Mouse (Mus musculus): ENCODE data around the gene Olfr550. TPM values are rescaled to one million over a fixed set of nuclear protein-coding genes. Genes with fewer than 3 reads are reported as not detected.

The Olfr550 gene
- not detected in 2 replicates for polyA plus RNA-seq (2015; fragmentation: Nextera tagmentation; extraction: Ambion mirVana)

DNA sequence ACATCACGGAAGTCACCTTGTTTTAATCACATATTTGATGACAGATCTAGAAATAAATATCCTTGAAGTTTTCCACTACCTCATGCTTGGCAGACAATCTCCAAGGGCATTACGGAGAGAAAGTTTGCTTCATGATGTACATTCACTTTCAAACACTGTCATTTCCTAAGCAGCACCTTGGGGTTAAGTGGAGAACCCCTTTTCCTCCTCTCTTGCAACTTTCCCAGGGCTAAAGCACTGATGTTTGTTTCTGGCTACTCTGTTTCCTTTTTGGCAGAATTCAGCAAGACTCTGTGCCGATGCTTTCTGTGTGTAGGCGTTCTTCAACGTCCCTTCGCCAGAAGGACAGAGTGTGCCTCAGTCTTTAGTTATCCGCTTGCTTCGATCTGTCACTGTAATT is at the start of gene Olfr550:
Olfr550 (plus strand) TSS at position 301 of the 400 bp plus-strand sequence.
- no peaks in the 10 kb centered on the region for H3K36me3 ChIP-seq
- no peaks in the 10 kb centered on the region for H3K9me3 ChIP-seq
- H3K9ac ChIP-seq (replicated peaks) = no peak within 1 kb of the TSS
- H3K27ac ChIP-seq (replicated peaks) = no peak within 1 kb of the TSS
- H3K4me3 ChIP-seq = no peak within 1 kb of the TSS
- no peaks in the 10 kb centered on the region for H3K27me3 ChIP-seq
- ATAC-seq (replicated peaks) = no peak
- H3K4me2 ChIP-seq (replicated peaks) = no peak within 1 kb of the TSS
- H3K4me1 ChIP-seq = no peaks in the 10 kb centered on the region
- 92% methylated on average over 8 of the region's 8 CpGs for WGBS

DNA sequence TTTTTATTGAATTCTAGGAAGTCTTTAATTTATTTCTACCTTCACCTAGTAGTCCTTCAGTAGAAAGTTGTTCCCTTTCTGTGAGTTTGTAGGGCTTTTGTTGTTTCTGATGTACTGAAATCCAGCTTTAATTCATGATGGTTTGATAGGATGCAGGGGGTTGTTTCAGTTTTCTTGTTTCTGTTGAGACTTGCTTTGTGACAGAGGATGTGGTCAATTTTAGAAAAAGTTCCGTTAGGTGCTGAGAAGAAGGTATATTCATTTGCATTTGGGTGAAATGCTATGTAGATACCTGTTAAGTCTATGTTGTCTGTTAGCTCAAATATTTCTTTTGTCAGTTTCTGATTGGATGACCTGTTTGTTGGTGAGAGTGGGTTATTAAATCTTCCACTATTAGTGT is 42.2 kb upstream of the Olfr550 start:
- Histone ChIP-seq H3K27me3 (no peaks in the 10 kb centered on the region), H3K36me3 (no peaks in the 10 kb centered on the region), H3K9me3 (no peaks in the 10 kb centered on the region), H3K4me1 (no peaks in the 10 kb centered on the region), H3K27ac (replicated peaks) (no peak overlapping the region), H3K4me3 (no peak overlapping the region), H3K9ac (replicated peaks) (no peak overlapping the region), H3K4me2 (replicated peaks) (no peak overlapping the region)
- no peak for ATAC-seq (replicated peaks)
- WGBS = 88% methylated on average over 1 of the region's 1 CpGs

DNA sequence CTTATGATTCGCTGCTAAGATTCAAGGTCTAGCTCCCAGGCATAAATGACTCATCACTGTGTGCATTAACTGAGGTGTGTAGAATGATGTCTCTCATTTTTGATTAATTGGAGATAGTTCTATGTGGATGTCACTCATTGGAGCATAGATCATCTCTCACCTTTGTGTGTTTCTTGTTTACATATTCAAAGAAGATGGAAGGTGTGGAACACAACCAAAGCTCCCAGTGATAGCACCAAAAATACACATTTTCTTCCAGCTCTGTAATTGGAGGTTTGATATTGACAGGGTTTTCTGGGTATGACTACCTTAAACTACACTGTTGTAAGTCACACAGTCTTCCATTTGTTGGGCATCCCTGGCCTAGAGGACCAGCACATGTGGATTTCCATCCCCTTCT is 36.8 kb upstream of the Olfr550 start, which contains the start of gene Olfr547:
Olfr547 (plus strand) TSS at position 301 of the 400 bp plus-strand sequence.
- no peak within 1 kb of the TSS for H3K27ac ChIP-seq (replicated peaks)
- 71% methylated on average over 1 of the region's 1 CpGs for WGBS
- H3K27me3 ChIP-seq = no peaks in the 10 kb centered on the region
- no peaks in the 10 kb centered on the region for H3K36me3 ChIP-seq
- H3K4me1 ChIP-seq = no peaks in the 10 kb centered on the region
- H3K4me3 ChIP-seq = no peak within 1 kb of the TSS
- no peaks in the 10 kb centered on the region for H3K9me3 ChIP-seq
- H3K4me2 ChIP-seq (replicated peaks) = no peak within 1 kb of the TSS
- H3K9ac ChIP-seq (replicated peaks) = no peak within 1 kb of the TSS
- no peak for ATAC-seq (replicated peaks)

DNA sequence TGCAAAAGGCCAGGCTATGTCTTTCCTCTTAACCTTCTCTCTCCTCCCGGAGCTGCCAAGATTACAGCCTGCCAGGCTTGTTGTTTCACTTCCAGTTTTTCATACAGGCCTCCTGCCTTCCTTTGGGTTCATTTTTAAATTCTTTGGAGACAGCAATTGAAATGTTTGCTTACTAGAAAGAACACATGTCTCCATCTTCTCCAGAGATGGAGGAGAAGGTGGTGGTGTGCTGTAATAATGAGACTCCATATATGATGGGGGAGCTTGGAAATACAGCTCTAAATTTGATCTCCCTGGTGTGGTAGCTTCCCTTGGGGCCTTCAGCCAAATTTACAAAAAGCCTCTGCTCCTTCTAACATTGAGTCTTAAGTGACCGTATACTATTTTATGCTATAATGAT is 30.6 kb upstream of the Olfr550 start, which contains the start of gene Olfr548-ps1:
Olfr548-ps1 (plus strand) TSS at position 301 of the 400 bp plus-strand sequence.
- no peaks in the 10 kb centered on the region for H3K4me1 ChIP-seq

DNA sequence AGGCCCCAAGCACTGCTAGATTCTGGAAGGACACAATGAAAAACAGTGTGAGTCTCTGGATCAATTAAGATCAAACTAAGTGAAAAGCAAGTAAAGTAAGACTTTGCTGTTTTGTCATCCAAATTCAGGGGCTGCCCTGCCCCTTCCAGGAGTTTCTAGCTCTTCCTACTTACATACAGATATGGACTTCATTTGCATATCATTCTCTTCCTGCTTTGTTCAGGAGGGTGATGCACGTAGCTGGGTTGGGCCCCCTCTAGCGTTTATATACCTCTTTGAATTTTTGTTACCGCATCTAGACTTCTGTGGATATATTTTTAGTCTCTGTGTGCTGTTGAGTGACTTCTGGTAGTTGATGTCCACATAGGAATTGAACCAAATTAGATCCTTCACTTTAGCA is 30.0 kb upstream of the Olfr550 start:
- Histone ChIP-seq H3K4me3 (no peak overlapping the region), H3K4me1 (no peaks in the 10 kb centered on the region), H3K4me2 (replicated peaks) (no peak overlapping the region), H3K27ac (replicated peaks) (no peak overlapping the region), H3K27me3 (no peaks in the 10 kb centered on the region), H3K9ac (replicated peaks) (no peak overlapping the region), H3K36me3 (no peaks in the 10 kb centered on the region), H3K9me3 (no peaks in the 10 kb centered on the region)
- WGBS = 65% methylated on average over 3 of the region's 3 CpGs
- ATAC-seq (replicated peaks) = no peak

More for the DNA sequence above, 30.6 kb upstream of the Olfr550 start, which contains the start of gene Olfr548-ps1:
- Histone ChIP-seq H3K4me3 (no peak within 1 kb of the TSS), H3K9me3 (no peaks in the 10 kb centered on the region), H3K27ac (replicated peaks) (no peak within 1 kb of the TSS), H3K36me3 (no peaks in the 10 kb centered on the region), H3K4me2 (replicated peaks) (no peak within 1 kb of the TSS), H3K9ac (replicated peaks) (no peak within 1 kb of the TSS), H3K27me3 (no peaks in the 10 kb centered on the region)
- 88% methylated on average over 2 of the region's 2 CpGs for WGBS
- ATAC-seq (replicated peaks) = no peak

DNA sequence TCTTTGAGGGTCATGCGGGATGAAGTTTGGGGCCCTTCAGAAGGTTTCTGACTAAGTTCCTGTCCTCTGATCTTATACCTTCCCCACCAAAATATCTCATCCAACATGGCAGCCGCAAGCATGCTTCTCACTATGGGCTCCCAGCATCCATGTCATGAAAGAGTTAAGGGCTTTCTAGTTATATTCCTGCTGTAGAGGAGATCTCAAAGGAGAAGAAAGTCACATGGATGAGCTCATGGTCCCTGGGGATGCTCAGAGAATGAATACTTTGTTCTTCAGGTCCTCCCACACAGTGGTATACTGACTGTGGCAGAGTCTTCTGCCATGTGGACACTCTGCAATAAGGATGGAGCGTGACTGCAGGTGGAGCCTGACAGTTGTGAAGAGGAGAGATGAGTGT is 21.7 kb upstream of the Olfr550 start, which contains the start of gene Olfr549:
Olfr549 (plus strand) TSS at position 301 of the 400 bp plus-strand sequence.
- no peak for ATAC-seq (replicated peaks)
- WGBS = 91% methylated on average over 3 of the region's 3 CpGs
- no peak within 1 kb of the TSS for H3K9ac ChIP-seq (replicated peaks)
- H3K36me3 ChIP-seq = no peaks in the 10 kb centered on the region
- H3K4me2 ChIP-seq (replicated peaks) = no peak within 1 kb of the TSS
- H3K9me3 ChIP-seq = no peaks in the 10 kb centered on the region
- H3K4me3 ChIP-seq = no peak within 1 kb of the TSS
- H3K27ac ChIP-seq (replicated peaks) = no peak within 1 kb of the TSS
- no peaks in the 10 kb centered on the region for H3K27me3 ChIP-seq
- H3K4me1 ChIP-seq = no peaks in the 10 kb centered on the region

DNA sequence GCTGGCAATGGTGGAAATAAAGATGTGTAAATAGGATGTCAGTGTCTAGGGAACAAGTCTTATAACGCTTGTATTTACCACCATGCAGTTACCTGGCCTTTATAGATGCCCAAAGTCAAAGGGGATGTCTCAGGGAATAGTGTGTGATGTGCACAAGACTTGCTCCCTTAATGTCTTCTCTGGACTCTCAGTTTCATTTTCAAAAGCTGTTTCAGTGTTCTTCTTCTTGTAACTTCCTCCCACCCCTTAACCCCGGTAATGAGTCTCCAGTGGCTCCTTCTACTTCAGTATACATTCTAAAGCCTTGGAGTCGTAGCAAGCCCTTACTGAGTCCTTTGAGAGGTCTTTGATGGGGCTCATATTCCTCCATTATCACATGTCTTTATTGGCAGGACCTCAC is 18.0 kb upstream of the Olfr550 start:
- H3K36me3 ChIP-seq = no peaks in the 10 kb centered on the region
- no peak for ATAC-seq (replicated peaks)
- 76% methylated on average over 3 of the region's 3 CpGs for WGBS
- no peaks in the 10 kb centered on the region for H3K27me3 ChIP-seq
- no peak overlapping the region for H3K4me2 ChIP-seq (replicated peaks)
- H3K9ac ChIP-seq (replicated peaks) = no peak overlapping the region
- no peak overlapping the region for H3K27ac ChIP-seq (replicated peaks)
- no peaks in the 10 kb centered on the region for H3K4me1 ChIP-seq
- H3K4me3 ChIP-seq = no peak overlapping the region
- no peaks in the 10 kb centered on the region for H3K9me3 ChIP-seq

DNA sequence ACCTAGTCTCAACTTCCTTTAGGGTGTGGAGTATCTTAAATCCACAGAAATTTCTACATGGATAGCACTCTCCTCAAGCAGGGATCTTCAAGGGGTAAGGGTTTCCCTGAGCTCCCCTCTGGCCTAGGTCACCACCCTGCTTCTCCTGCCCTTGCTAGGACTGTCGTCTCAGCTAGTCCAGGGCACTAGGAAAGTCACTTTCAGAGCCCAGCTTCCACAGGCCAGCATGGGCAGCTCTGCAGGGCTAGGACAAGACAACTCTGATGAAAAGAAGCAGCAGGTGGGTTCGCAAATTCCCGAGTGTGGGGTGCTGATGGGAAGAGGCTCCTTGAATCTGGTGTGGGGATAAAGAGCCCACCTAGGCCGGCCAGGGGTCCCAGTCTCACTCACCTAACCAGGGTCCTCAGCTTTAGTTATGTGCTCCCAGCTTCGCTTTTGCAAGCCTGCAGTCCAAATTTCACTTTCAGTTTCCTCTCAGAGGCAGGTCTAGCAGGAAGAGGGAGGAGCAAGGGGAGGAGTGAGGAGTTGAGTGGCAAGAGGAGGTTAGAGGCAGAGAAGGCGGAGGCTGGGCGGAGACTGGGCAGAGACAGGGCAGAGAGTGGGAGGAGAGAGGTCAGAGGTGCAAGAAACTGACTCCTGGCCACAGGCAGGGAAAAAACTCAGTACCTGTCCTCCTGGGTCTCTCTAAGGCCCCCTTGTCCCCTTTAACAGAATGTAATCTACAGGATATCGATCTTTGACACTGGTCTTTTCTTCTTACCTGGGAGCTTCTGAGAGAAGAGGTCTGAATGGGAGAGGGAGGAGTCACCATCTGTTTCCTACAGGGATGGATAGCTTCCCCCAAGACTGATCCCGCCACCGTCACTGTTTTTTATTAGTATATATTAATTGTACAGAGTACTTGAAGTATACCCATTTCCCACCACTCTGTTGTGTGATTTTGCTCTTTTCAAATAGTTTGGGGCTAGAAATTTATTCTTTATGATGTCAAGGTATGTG is 5.9 kb upstream of the Olfr550 start, which contains the start of gene Trim21:
Trim21 (minus strand) TSS at position 488 of the 999 bp plus-strand sequence.
- Histone ChIP-seq H3K27ac (replicated peaks) (no peak within 1 kb of the TSS), H3K4me1 (no peaks in the 10 kb centered on the region), H3K4me3 (peak within 1 kb of the TSS; percentile 23), H3K36me3 (no peaks in the 10 kb centered on the region), H3K9me3 (no peaks in the 10 kb centered on the region), H3K4me2 (replicated peaks) (peak within 1 kb of the TSS; percentile 26), H3K27me3 (no peaks in the 10 kb centered on the region), H3K9ac (replicated peaks) (no peak within 1 kb of the TSS)
- 22% methylated on average over 10 of the region's 10 CpGs for WGBS
- peak; percentile 78; the same call in 1 of the 2 replicates for ATAC-seq (replicated peaks)

DNA sequence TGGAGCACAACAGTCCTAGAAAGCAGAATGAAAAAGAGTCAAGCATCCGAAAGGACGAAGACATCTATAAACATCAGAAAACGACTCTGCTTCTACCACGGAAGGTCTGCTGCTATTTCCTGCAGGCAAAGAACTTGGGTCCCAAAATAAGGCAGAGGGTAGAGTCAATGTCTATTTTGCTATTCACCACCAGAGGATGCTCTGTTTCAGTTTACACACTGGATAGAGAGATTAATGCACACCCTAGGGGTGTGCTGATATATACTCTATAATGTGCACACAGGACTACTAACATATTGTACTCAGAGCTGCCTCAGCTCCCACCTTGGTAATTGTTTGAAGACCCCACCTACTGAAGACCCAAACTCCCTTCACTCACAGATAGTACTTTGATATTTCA is 5.0 kb upstream of the Olfr550 start:
- Histone ChIP-seq H3K9me3 (no peaks in the 10 kb centered on the region), H3K9ac (replicated peaks) (no peak overlapping the region), H3K4me2 (replicated peaks) (no peak overlapping the region), H3K4me3 (no peak overlapping the region), H3K36me3 (no peaks in the 10 kb centered on the region), H3K27me3 (no peaks in the 10 kb centered on the region), H3K4me1 (no peaks in the 10 kb centered on the region), H3K27ac (replicated peaks) (no peak overlapping the region)
- WGBS = 87% methylated on average over 4 of the region's 4 CpGs
- no peak for ATAC-seq (replicated peaks)

DNA sequence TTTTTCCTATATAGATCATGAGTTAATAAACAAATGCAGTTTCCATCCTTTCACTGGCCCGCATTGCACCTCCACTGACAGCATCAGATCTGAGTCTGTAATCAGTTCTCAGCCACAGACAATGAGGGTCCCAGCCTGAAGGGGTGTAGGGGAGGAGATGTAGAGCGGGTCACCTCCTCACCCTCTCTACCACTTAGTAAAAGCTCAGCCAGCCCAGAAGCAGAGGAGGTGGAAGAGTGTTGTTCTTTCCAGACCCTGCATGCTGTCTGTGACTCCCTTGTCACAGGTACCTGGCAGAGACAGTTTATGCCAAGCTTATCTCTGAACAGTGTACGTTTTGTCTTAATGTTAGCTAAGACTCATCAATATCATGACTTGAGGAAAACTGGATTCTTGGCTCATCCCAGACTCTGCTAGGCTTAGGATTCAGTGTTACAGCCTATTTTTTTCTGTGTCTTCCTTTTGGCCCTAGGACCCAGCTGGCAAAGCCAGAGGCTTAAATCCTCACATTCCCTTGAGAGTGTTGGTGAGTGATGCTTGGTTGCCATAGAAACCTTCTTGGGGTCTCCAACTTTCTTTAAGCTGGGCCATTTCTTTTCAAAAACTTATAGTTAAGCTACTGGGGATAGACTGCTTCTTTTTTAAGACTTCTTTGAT is 2.1 kb downstream of the Olfr550 start:
- ATAC-seq (replicated peaks) = no peak; the same call in 1 of the 2 replicates
- no peaks in the 10 kb centered on the region for H3K27me3 ChIP-seq
- H3K36me3 ChIP-seq = no peaks in the 10 kb centered on the region
- no peak overlapping the region for H3K4me2 ChIP-seq (replicated peaks)
- H3K27ac ChIP-seq (replicated peaks) = no peak overlapping the region
- H3K9me3 ChIP-seq = no peaks in the 10 kb centered on the region
- no peaks in the 10 kb centered on the region for H3K4me1 ChIP-seq
- WGBS = 64% methylated on average over 3 of the region's 3 CpGs
- no peak overlapping the region for H3K9ac ChIP-seq (replicated peaks)
- no peak overlapping the region for H3K4me3 ChIP-seq

DNA sequence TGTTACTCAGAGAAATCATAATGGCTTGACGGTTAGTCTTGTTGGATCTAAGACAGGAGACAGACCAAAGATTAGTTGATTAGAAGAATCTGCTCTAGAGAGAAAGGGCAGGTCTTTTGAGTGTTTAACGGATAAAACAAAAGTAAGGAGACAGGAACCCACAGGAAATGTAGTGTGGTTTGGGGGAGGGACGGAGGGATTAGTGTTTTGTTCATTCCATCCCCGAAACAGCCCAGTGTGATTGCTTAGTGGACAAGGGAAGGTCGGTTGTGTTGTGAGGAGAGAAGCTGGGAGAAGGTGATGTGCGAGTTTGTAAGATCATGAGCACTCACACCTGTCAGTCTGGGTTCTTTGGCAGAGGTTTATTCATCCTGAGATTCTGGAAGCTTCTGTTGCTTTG is 4.8 kb downstream of the Olfr550 start:
- no peak overlapping the region for H3K9ac ChIP-seq (replicated peaks)
- H3K4me1 ChIP-seq = no peaks in the 10 kb centered on the region
- H3K4me2 ChIP-seq (replicated peaks) = no peak overlapping the region
- no peaks in the 10 kb centered on the region for H3K27me3 ChIP-seq
- no peak for ATAC-seq (replicated peaks)
- no peaks in the 10 kb centered on the region for H3K36me3 ChIP-seq
- no peaks in the 10 kb centered on the region for H3K9me3 ChIP-seq
- H3K27ac ChIP-seq (replicated peaks) = no peak overlapping the region
- 59% methylated on average over 6 of the region's 6 CpGs for WGBS
- H3K4me3 ChIP-seq = no peak overlapping the region

DNA sequence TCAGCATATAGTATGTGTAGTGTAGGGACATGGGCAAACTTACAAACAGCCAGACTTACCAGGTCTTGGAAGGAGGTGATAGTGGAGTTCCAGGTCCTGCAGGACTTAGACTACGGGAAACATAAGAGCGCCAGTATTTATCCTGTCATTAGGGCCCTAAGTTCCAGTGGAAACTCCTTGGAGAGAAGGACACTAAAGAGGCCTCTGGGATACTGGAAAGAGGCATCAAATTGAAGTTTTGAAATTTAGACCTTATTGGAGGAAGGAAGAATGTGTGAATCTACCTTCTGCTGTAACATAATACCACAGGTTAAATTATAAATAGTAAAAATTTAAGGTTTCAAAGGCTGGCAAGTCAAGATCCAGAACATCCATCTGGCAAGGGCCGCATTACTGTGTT is 20.5 kb downstream of the Olfr550 start, which contains the start of gene Olfr551:
Olfr551 (minus strand) TSS at position 101 of the 400 bp plus-strand sequence.
- WGBS = 91% methylated on average over 3 of the region's 3 CpGs
- no peaks in the 10 kb centered on the region for H3K36me3 ChIP-seq

More for the DNA sequence above, 20.5 kb downstream of the Olfr550 start, which contains the start of gene Olfr551:
- H3K4me2 ChIP-seq (replicated peaks) = no peak within 1 kb of the TSS
- H3K4me3 ChIP-seq = no peak within 1 kb of the TSS
- H3K9me3 ChIP-seq = no peaks in the 10 kb centered on the region
- no peak within 1 kb of the TSS for H3K27ac ChIP-seq (replicated peaks)
- ATAC-seq (replicated peaks) = no peak
- no peak within 1 kb of the TSS for H3K9ac ChIP-seq (replicated peaks)
- no peaks in the 10 kb centered on the region for H3K27me3 ChIP-seq
- no peaks in the 10 kb centered on the region for H3K4me1 ChIP-seq
